Mouse (Mus musculus) CH12.LX (cell line): ENCODE results near the gene Gm20538. TPM values are rescaled to one million over a fixed set of nuclear protein-coding genes. Genes with fewer than 3 reads are reported as not detected.

Experiments used
- DNase-seq: peaks from one replicate; pipeline ENCODE4 v3.0.0-alpha.2; 2013; ENCODE audit errors: extremely low read depth
- H3K27ac ChIP-seq: 2 replicates; pipeline ENCODE4 v1.5.1; 2012; ENCODE audit warnings: low read depth, mild to moderate bottlenecking, control low read depth, moderate library complexity; ENCODE audit not compliant: insufficient read depth
- H3K27me3 ChIP-seq: replicated peaks from 2 replicates; pipeline ENCODE3; 2012; ENCODE audit warnings: inconsistent platforms
- H3K36me3 ChIP-seq, 2 experiments: replicated peaks in 1 of 2; 2 replicates each; pipeline versions ENCODE3 to v1.6.1; 2012; ENCODE audit warnings: inconsistent platforms in 1 of 2, low read length in 1 of 2, mild to moderate bottlenecking in 1 of 2, mixed read lengths in 1 of 2, moderate library complexity in 1 of 2; ENCODE audit not compliant: control insufficient read depth in 1 of 2, insufficient read depth in 1 of 2
- H3K4me1 ChIP-seq, 2 experiments: 2 replicates each; pipeline ENCODE4 v1.6.1; 2012; ENCODE audit warnings: inconsistent platforms in 1 of 2, moderate library complexity in 1 of 2; ENCODE audit not compliant: insufficient read depth in 2 of 2, control insufficient read depth in 1 of 2
- H3K4me2 ChIP-seq: 2 replicates; pipeline ENCODE4 v1.6.1; 2012; ENCODE audit warnings: low read depth, mild to moderate bottlenecking, control low read depth; ENCODE audit not compliant: poor library complexity, insufficient read depth, severe bottlenecking
- H3K4me3 ChIP-seq, 3 experiments: fragments of 150-350 bp in 1 of 3; sonication (generic) in 1 of 3; replicated peaks in 1 of 3; 2 replicates each; pipeline versions ENCODE3 to v1.5.1; 2011 to 2012; ENCODE audit warnings: low read depth in 2 of 3, low read length in 2 of 3, mild to moderate bottlenecking in 2 of 3, moderate library complexity in 2 of 3, control low read depth in 1 of 3, improper control_type of control experiment in 1 of 3, inconsistent platforms in 1 of 3, mixed read lengths in 1 of 3; ENCODE audit not compliant: poor library complexity in 1 of 3
- H3K79me2 ChIP-seq: replicated peaks from 2 replicates; pipeline ENCODE4 v1.6.1; 2012; ENCODE audit warnings: mild to moderate bottlenecking, moderate library complexity; ENCODE audit not compliant: control insufficient read depth, poor library complexity, insufficient read depth, severe bottlenecking; ENCODE audit errors: extremely low read depth
- H3K9ac ChIP-seq: 2 replicates; pipeline ENCODE4 v1.6.1; 2012; ENCODE audit warnings: low read depth, mild to moderate bottlenecking, control low read depth, moderate library complexity; ENCODE audit not compliant: insufficient read depth
- H3K9me3 ChIP-seq: replicated peaks from 2 replicates; pipeline ENCODE3; 2012; ENCODE audit warnings: low read length, inconsistent platforms, mixed read lengths
- CHD1 ChIP-seq: IDR thresholded peaks from 2 replicates; pipeline ENCODE4 v1.6.1; 2012; ENCODE audit warnings: low read depth, low read length, improper control_type of control experiment, inconsistent platforms
- CTCF ChIP-seq, 2 experiments: IDR thresholded peaks in 1 of 2; conservative IDR thresholded peaks in 1 of 2; 2 replicates each; pipeline ENCODE4 v1.5.1; 2011 to 2012; ENCODE audit warnings: low read depth in 2 of 2, low read length in 2 of 2, improper control_type of control experiment in 1 of 2, inconsistent platforms in 1 of 2, mild to moderate bottlenecking in 1 of 2, moderate library complexity in 1 of 2
- E2F4 ChIP-seq: IDR thresholded peaks from 2 replicates; pipeline ENCODE4 v1.6.1; 2011; ENCODE audit warnings: low read depth, low read length, improper control_type of control experiment; ENCODE audit not compliant: insufficient replicate concordance
- ELF1 ChIP-seq: IDR thresholded peaks from 2 replicates; pipeline ENCODE4 v1.6.1; 2014; ENCODE audit warnings: low read depth, mild to moderate bottlenecking, inconsistent platforms, low read length, improper control_type of control experiment
- GABPA ChIP-seq: IDR thresholded peaks from 2 replicates; pipeline ENCODE4 v1.6.1; 2012; ENCODE audit warnings: low read depth, low read length, improper control_type of control experiment, inconsistent platforms; ENCODE audit not compliant: insufficient replicate concordance
- MAFK ChIP-seq: IDR thresholded peaks from 2 replicates; pipeline ENCODE4 v1.6.1; 2011; ENCODE audit warnings: low read length, improper control_type of control experiment; ENCODE audit not compliant: insufficient replicate concordance
- MAZ ChIP-seq: IDR thresholded peaks from 2 replicates; pipeline ENCODE4 v1.6.1; 2012; ENCODE audit warnings: low read depth, mild to moderate bottlenecking, inconsistent platforms, low read length, improper control_type of control experiment, moderate library complexity
- NELFE ChIP-seq: IDR thresholded peaks from 2 replicates; pipeline ENCODE4 v1.6.1; 2011; ENCODE audit warnings: low read depth, low read length, improper control_type of control experiment
- POLR2A ChIP-seq: IDR thresholded peaks from 2 replicates; pipeline ENCODE4 v1.6.1; 2011; ENCODE audit warnings: low read depth, mild to moderate bottlenecking, improper control_type of control experiment, low read length
- POLR2AphosphoS2 ChIP-seq: IDR thresholded peaks from 2 replicates; pipeline ENCODE4 v1.6.1; 2011; ENCODE audit warnings: low read depth, low read length, improper control_type of control experiment
- TBP ChIP-seq: conservative IDR thresholded peaks from 2 replicates; pipeline ENCODE4 v1.6.1; 2011; ENCODE audit warnings: low read depth, low read length, improper control_type of control experiment
- USF1 ChIP-seq: IDR thresholded peaks from 2 replicates; pipeline ENCODE4 v1.6.1; 2014; ENCODE audit warnings: low read depth, mild to moderate bottlenecking, inconsistent platforms, low read length, improper control_type of control experiment
- ZKSCAN1 ChIP-seq: IDR thresholded peaks from 2 replicates; pipeline ENCODE4 v1.6.1; 2012; ENCODE audit warnings: low read depth, inconsistent platforms, low read length, improper control_type of control experiment, borderline replicate concordance
- ZNF384 ChIP-seq: IDR thresholded peaks from 2 replicates; pipeline ENCODE4 v1.6.1; 2012; ENCODE audit warnings: low read depth, low read length, improper control_type of control experiment, inconsistent platforms
- dilution Hi-C: fragments of 300-500 bp; cut with MboI; formaldehyde crosslinking; loops from 2 replicates; pipeline ENCODE4 v1.14.3; 2020; ENCODE audit warnings: low sequenced_read_pairs; ENCODE audit not compliant: extremely low pct_unique_long_range_greater_than_20kb, extremely low pct_ligation_motif_present
- in situ Hi-C: fragments of 300-500 bp; cut with MboI; formaldehyde crosslinking; loops from 3 replicates; pipeline ENCODE4 v1.14.3; 2019; ENCODE audit warnings: low sequenced_read_pairs, low pct_ligation_motif_present, low pct_unique_long_range_greater_than_20kb, mixed read lengths
- polyA plus RNA-seq: library from polyadenylated mRNA; unstranded; fragments of >175 nt; gene quantifications from 2 replicates; pipeline ENCODE4 v1.2.1, GENCODE M21; 2012; ENCODE audit warnings: low read depth; ENCODE audit not compliant: insufficient read length
- total RNA-seq, 2 experiments: library from RNA; depleted of rRNA; stranded (reverse); fragments of 300-350 nt in 1 of 2; fragments of >200 nt in 1 of 2; gene quantifications; 2 replicates each; pipeline ENCODE4 v1.2.3; 2012 to 2014

Gm20538 gene
- total and polyA plus RNA-seq, 3 experiments: 1.7 TPM; not detected in 2

DNA sequence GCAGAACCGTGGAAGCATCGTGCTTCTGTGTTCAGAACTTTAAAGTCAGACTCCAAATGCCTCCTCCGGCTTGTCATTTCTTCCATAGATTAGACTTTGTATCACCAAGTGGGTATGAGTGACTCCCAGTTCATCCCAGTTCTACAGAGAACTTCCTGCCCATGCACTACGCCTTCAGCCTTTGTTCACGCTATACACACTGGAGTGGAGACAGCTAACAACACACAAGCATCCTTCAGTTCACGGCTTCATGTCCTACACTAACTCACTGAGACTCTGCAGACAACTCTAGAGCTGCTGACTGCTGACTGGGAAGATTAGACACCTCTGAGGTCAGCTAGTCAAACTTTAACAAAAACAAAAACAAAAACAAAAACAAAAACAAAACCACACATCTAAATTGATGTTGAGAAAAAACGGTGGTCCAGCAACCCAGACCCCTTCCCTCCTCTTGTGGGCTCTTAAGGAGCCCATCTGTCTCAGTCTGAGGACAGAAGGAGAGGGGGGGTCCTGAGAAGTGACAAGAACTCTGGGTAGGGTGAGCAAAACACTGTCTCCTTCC, 38.6 kb downstream of the Gm20538 start:
- dilution Hi-C loops: no loop called here
- TF ChIP-seq E2F4: no peak
- no peak for TF ChIP-seq TBP
- no peak for TF ChIP-seq POLR2A
- TF ChIP-seq ZKSCAN1: no peak
- no peak for TF ChIP-seq USF1
- TF ChIP-seq GABPA: no peak
- no peak for TF ChIP-seq POLR2AphosphoS2
- TF ChIP-seq, all 38 proteins: peak for 0
- no peak for DNase-seq
- H3K9ac ChIP-seq: no peak overlapping the region
- no peaks in the 10 kb centered on the region for H3K36me3 ChIP-seq
- H3K79me2 ChIP-seq: no peaks in the 10 kb centered on the region
- peaks cover 6% of the 10 kb centered on the region for H3K9me3 ChIP-seq
- H3K27me3 ChIP-seq: no peaks in the 10 kb centered on the region
- in situ Hi-C loops: no loop called here
- H3K27ac ChIP-seq: no peak overlapping the region
- H3K4me3 ChIP-seq: no peak overlapping the region
- peaks cover 0 to 7% of the 10 kb centered on the region in 2 experiments; a peak in 2 of 4 replicates for H3K4me1 ChIP-seq
- H3K4me2 ChIP-seq: no peak overlapping the region

DNA sequence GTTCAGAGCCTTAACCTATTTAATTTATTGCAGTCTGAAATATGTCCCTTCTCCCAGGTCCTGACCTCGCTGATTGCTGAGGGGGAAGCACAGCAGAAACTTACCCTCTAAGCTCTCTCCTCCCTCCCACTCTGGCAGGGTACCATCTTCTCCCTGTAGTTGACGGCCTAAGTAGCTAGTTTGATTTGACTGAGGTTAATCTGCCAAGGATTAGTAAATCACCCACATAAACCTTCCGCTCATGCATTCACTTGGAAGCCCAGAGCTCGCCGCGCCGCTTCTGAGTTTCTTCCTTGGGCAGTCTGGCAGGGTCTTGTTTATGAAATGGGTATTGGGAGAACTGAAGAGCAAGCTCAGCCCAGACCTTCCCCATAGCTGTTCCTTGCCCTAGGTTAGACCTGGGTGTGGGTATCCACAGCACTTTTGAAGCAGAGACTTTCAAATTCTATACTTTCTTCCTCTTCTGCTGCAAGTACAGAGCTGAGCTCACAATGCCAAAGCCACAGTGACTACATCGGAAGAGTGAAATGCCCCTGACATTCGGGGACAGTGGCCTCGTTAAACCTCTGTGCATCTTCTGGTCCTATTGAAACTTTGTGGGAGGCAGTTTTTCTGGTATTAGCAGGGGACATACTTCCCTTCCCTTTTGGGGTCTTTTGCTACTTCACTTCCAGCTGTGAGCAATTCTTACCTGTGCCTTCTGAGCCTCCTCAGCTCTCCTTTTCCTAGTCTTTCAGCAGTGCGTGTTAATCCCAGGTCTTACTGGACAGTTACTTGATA, 39.4 kb downstream of the Gm20538 start:
- Histone ChIP-seq H3K27ac (no peak overlapping the region), H3K36me3 (no peaks in the 10 kb centered on the region), H3K9ac (no peak overlapping the region), H3K4me1 (peaks cover 0 to 7% of the 10 kb centered on the region in 2 experiments; a peak in 2 of 4 replicates), H3K27me3 (no peaks in the 10 kb centered on the region), H3K9me3 (peaks cover 6% of the 10 kb centered on the region), H3K4me3 (no peak overlapping the region), H3K4me2 (no peak overlapping the region), H3K79me2 (no peaks in the 10 kb centered on the region)
- no peak for TF ChIP-seq NELFE
- no peak for TF ChIP-seq MAFK
- TF ChIP-seq ELF1: no peak
- TF ChIP-seq CTCF (conservative IDR thresholded peaks at IDR 0.05 in 1 of 2, IDR thresholded peaks at IDR 0.05 in 1 of 2; ENCODE audit: low read depth in 2 of 2, low read length in 2 of 2): no peak
- no peak for TF ChIP-seq ZNF384
- DNase-seq: no peak
- in situ Hi-C loops (no loop called here), dilution Hi-C loops (no loop called here)

DNA sequence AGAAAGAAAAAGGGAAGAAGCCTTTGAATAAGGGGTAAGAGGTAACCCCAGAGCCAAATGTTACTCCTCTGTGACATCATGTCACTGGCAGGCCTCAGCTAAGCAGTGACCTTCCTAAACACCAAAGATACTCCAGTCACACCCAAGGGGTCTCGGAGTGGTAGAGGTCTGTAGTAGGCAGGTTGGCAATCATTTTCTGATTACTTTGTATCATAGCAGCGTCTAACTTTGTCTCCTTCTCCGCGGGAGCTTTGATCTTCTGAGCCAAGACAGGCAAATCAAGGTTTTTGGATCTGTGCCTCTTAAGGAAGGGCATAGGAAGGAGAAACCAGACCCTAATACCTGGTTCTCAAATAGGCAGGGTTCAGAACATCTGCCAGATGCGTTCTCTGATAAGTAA, 40.0 kb downstream of the Gm20538 start:
- TF ChIP-seq CHD1: no peak
- no peak for TF ChIP-seq TBP
- TF ChIP-seq MAZ: no peak
- TF ChIP-seq, all 38 proteins: peak for 0
- no peaks in the 10 kb centered on the region for H3K79me2 ChIP-seq
- peaks cover 6% of the 10 kb centered on the region for H3K9me3 ChIP-seq
- in situ Hi-C loops (no loop called here), dilution Hi-C loops (no loop called here)
- H3K27me3 ChIP-seq: no peaks in the 10 kb centered on the region
- no peak overlapping the region for H3K4me2 ChIP-seq
- no peaks in the 10 kb centered on the region for H3K36me3 ChIP-seq
- no peak overlapping the region for H3K4me3 ChIP-seq
- no peak overlapping the region for H3K27ac ChIP-seq
- DNase-seq: no peak
- H3K9ac ChIP-seq: no peak overlapping the region
- H3K4me1 ChIP-seq: peaks cover 0 to 7% of the 10 kb centered on the region in 2 experiments; a peak in 2 of 4 replicates
